Mouse (Mus musculus) ES-E14 (cell line): ENCODE data around the gene Fadd.

Experiments used
- CHD2 ChIP-seq: IDR thresholded peaks from 2 replicates; pipeline ENCODE4 v1.6.1; 2014; ENCODE audit warnings: mild to moderate bottlenecking, low read depth, low read length, inconsistent platforms
- HCFC1 ChIP-seq: IDR thresholded peaks from 2 replicates; pipeline ENCODE4 v1.6.1; 2012; ENCODE audit warnings: low read length, inconsistent platforms, borderline replicate concordance; ENCODE audit not compliant: insufficient read depth
- MAFK ChIP-seq: IDR thresholded peaks from 2 replicates; pipeline ENCODE4 v1.6.1; 2014; ENCODE audit warnings: mild to moderate bottlenecking, low read depth, low read length, inconsistent platforms; ENCODE audit not compliant: insufficient read depth
- ZC3H11A ChIP-seq: IDR thresholded peaks from 2 replicates; pipeline ENCODE4 v1.6.1; 2012; ENCODE audit warnings: low read depth, mild to moderate bottlenecking, inconsistent platforms, low read length, borderline replicate concordance

DNA sequence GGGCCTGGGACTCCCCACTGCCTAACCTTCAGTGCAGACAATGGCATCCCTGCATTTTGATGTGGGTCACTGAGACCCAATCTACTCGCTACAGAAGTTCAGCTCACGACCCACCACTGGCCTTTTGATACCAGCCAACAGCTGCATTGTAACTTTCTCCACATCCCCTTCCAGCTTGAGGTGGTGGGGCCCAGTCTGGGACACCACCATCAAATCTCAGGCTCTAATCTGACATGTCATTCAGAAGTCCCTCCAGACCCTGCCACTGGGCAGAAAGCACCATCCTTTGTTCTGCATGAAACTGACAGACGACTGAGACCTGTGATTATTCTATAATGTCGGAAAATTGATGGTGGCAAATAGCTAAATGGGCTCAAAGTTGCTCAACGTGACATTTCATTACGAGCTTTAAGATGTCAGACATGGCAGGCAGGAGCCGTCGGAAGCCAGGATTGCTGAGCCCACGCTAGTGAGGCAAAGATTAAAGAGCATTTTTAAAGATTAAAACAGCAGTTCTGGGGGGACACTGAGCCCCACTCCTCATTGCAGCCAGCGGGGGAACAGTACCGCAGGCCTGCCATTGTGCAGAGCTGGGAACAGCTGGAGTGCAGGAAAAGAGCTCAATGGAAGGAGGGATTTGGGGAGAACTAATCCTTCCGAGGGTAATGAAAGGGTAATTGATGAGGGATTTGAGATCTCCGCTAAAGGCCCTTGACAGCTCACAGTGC, 45.5 kb upstream of the Fadd start:
- TF ChIP-seq HCFC1 (no peak), ZC3H11A (no peak), CHD2 (no peak), MAFK (no peak)
